ENCODE assay signal across 8 mouse cellular contexts in the genomic region with DNA sequence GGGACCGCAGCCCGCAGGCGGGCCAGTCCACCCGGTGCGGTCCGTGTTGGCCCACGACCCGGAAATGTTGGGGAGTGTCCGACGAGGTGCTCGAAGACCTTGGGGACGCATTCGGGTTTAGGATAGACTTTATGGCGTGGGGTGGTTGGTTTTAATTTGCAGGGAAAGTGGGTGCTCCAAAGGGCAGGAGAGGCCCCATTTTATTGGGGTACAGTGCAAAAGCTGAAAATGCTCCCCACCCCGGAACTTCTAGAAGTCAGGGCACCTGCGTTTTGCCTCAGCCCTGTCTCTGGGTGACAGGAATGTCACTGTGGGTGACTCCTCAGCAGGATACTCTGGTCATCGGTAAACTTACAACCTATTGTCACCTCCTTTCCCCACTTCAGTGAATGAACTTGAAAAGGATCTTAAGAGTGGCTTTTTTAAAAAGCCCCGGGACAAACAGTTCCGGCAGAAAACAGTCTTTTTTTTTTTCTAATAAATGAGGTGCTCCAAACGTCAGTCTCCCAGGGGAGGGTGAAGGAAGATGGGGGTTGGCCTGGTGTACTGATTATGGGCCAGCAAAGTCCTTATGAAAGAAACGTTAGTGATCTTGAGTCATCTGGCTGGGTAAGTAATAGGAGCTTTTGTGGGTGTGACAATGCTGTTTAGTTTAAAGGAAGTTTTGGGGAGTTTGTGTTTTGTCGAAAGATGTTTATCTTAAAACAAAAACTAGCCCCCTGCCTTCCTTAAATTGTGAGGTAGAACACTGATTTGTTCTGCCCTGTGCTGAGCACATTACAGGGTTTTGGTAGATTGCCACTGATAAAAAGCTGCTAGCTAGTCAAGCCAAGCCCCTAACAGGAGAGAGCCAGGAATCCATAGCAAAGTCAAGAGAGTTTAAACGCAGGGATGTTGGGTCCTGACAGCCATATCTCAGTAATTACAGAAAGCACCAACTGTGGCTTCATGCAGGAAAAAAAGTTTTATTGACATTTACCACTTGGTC. TPM values are rescaled to one million over a fixed set of nuclear protein-coding genes. Genes with fewer than 3 reads are reported as not detected.
A peak's percentile ranks its signal among the peaks of the same experiment; 100 is the strongest.
DNase-seq lines count a peak whose midpoint lies in the region; ATAC-seq lines count a peak whose summit lies in the region.

No protein-coding gene starts in this region.

- H3K4me3 ChIP-seq in brown adipose tissue, adult 24 weeks (ENCODE audit: insufficient read depth, low read depth, low read length) = peak overlapping the region; percentile 78
- peak overlapping the region; percentile 87 for H3K4me3 ChIP-seq in heart, embryonic 12.5 days
- peak overlapping the region; percentile 65 for H3K4me3 ChIP-seq in liver, embryonic 13.5 days (replicated peaks)
- H3K4me3 ChIP-seq in neural tube, embryonic 13.5 days = peak overlapping the region; percentile 81

- no peak for ATAC-seq in heart, embryonic 12.5 days (ENCODE audit: insufficient number of reproducible peaks, low FRiP score)
- no peak for ATAC-seq in liver, embryonic 13.5 days (ENCODE audit: low read depth)
- no peak; the same call in 1 of the 2 replicates for ATAC-seq in neural tube, embryonic 13.5 days (ENCODE audit: low read depth)

- H3K27me3 ChIP-seq in heart, embryonic 12.5 days (replicated peaks) = no peaks in the 10 kb centered on the region
- H3K27me3 ChIP-seq in liver, embryonic 13.5 days = peaks cover 42% of the 10 kb centered on the region
- H3K27me3 ChIP-seq in neural tube, embryonic 13.5 days = no peaks in the 10 kb centered on the region

- H3K4me1 ChIP-seq in brown adipose tissue, adult 24 weeks (ENCODE audit: control insufficient read depth, insufficient read depth, insufficient read length, low read length) = peaks cover 2% of the 10 kb centered on the region; the same call in 1 of the 2 replicates
- peaks cover 14% of the 10 kb centered on the region for H3K4me1 ChIP-seq in heart, embryonic 12.5 days (replicated peaks)
- H3K4me1 ChIP-seq in liver, embryonic 13.5 days (replicated peaks) = peaks cover 6% of the 10 kb centered on the region; the same call in 1 of the 2 replicates
- peaks cover 34% of the 10 kb centered on the region for H3K4me1 ChIP-seq in neural tube, embryonic 13.5 days (replicated peaks)

- H3K9me3 ChIP-seq in heart, embryonic 12.5 days (replicated peaks) = no peaks in the 10 kb centered on the region
- H3K9me3 ChIP-seq in liver, embryonic 13.5 days (replicated peaks) = no peaks in the 10 kb centered on the region
- H3K9me3 ChIP-seq in neural tube, embryonic 13.5 days = no peaks in the 10 kb centered on the region

- peak overlapping the region; percentile 92 for H3K4me2 ChIP-seq in heart, embryonic 12.5 days
- H3K4me2 ChIP-seq in liver, embryonic 13.5 days = peak overlapping the region; percentile 79
- H3K4me2 ChIP-seq in neural tube, embryonic 13.5 days = peak overlapping the region; percentile 80

- H3K27ac ChIP-seq in brown adipose tissue, adult 24 weeks (replicated peaks; ENCODE audit: low read depth, low read length) = peak overlapping the region; percentile 72
- H3K27ac ChIP-seq in heart, embryonic 12.5 days (ENCODE audit: poor library complexity, severe bottlenecking) = no peak overlapping the region
- no peak overlapping the region for H3K27ac ChIP-seq in liver, embryonic 13.5 days
- peak overlapping the region; percentile 93 for H3K27ac ChIP-seq in neural tube, embryonic 13.5 days (replicated peaks)

- H3K9ac ChIP-seq in heart, embryonic 12.5 days = peak overlapping the region; percentile 88
- peak overlapping the region; percentile 55; the same call in 1 of the 2 replicates for H3K9ac ChIP-seq in liver, embryonic 13.5 days
- peak overlapping the region; percentile 95 for H3K9ac ChIP-seq in neural tube, embryonic 13.5 days

- DNase-seq in embryo, embryonic 11 days = peak; percentile 35
- DNase-seq in embryo, embryonic 9.5 days (ENCODE audit: extremely low spot score) = no peak
- DNase-seq in liver, embryonic 13.5 days = no peak
- DNase-seq in ovary, postnatal 14 days (ENCODE audit: low spot score) = no peak
- DNase-seq in layer of hippocampus, adult 9-11 months = no peak

- 4% methylated on average over 23 of the region's 23 CpGs for WGBS in heart, embryonic 12.5 days
- WGBS in liver, embryonic 13.5 days (ENCODE audit: insufficient replicate concordance) = 4% methylated on average over 23 of the region's 23 CpGs
- 4% methylated on average over 23 of the region's 23 CpGs for WGBS in neural tube, embryonic 13.5 days

- no peaks in the 10 kb centered on the region for H3K36me3 ChIP-seq in heart, embryonic 12.5 days
- H3K36me3 ChIP-seq in liver, embryonic 13.5 days = no peaks in the 10 kb centered on the region
- H3K36me3 ChIP-seq in neural tube, embryonic 13.5 days = no peaks in the 10 kb centered on the region

RNA-seq across cellular contexts. Expression of gene Cdk14, which starts 39.1 kb away (rescaled TPM):
- 9.9 and 10.1 TPM in 2 replicates for polyA plus RNA-seq in brown adipose tissue, adult 24 weeks (2012; ENCODE audit: insufficient read depth, insufficient read length, missing spikeins)
- polyA plus RNA-seq in heart, embryonic 12.5 days (2016; fragmentation: Nextera tagmentation; extraction: Ambion mirVana) = 20.4 and 21.3 TPM in 2 replicates
- polyA plus RNA-seq in liver, embryonic 13.5 days (2015; fragmentation: Nextera tagmentation; extraction: Ambion mirVana) = 1.4 and 2.1 TPM in 2 replicates
- polyA plus RNA-seq in neural tube, embryonic 13.5 days (2015; fragmentation: Nextera tagmentation; extraction: Ambion mirVana) = 27.0 and 27.4 TPM in 2 replicates

Comparison
In these comparisons a context has a peak if more than half of its experiments do, and no peak if none do; other contexts are left out.
1. H3K27ac ChIP-seq: peak in brown adipose tissue, adult 24 weeks (single experiment) and neural tube, embryonic 13.5 days (single experiment); none in heart, embryonic 12.5 days (single experiment) and liver, embryonic 13.5 days (single experiment).
2. Peak in every context shown above with its lines, with median percentiles within 50 percentile points of each other: H3K4me3 ChIP-seq, H3K4me2 ChIP-seq and H3K9ac ChIP-seq.